Mouse (Mus musculus) T-helper 1 cell (primary cell): ENCODE measurements around the gene Tmem151b.

Experiments
- in situ Hi-C: fragments of 300-600 bp; cut with MboI, MseI; formaldehyde crosslinking; loops from one replicate; pipeline ENCODE4 v1.15.1; 2025; ENCODE audit warnings: high pct_unique_total_duplicates

The Tmem151b gene

DNA sequence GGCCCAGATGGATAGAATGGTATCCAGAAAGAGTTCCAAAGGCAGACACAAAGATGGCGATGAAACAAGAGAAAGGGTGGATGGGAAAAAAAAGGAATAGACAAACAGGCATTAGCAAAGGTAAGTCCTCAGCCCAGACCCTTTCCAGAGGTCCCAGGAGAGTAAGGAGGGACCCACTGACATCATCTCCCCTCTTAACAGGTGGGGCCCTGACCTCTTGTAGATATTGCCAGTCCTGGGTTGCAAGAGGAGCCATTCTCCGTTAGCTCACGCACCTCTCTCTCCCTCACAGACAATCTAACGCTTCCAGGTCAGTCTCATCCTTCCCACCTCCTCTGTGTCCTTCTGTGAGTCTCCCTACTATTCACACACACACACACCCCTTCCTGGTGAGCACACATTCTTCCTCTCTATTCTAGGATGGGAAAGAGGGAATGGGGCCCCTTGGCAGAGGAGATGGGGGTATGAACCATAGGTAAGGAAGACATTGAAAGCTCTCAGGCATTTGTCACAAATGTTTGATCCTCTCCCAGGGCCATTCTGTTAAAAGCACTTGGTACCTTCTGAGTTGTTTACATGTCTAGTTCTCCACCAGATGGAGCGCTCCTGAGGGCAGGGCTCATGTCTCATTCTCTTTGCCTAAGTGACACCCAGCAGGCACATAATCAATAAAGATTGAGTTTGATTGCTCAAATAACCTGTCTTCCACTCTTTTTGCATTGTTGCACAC lies 1.9 kb downstream of the Tmem151b start:
- in situ Hi-C loops: no loop called here

DNA sequence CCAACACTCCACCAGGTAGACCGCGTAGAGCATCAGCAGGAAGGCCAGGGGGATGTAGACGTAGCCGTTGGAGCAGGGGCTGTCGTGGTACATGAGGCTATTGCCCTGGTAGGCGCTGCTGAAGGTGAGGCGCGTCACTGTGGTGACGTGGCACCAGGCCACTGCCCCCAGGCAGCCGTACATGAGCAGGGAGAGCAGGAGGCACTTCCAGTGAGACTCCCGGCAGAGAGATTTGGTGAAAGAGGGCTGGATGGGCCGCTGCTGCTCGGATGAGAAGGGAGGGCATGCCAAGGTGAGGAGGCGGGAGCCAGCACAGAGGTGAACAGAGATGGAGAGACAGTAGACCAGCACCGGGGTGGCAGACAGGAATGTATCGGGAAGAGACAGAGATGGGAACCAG lies 2.5 kb downstream of the Tmem151b start:
- in situ Hi-C loops: no loop called here

DNA sequence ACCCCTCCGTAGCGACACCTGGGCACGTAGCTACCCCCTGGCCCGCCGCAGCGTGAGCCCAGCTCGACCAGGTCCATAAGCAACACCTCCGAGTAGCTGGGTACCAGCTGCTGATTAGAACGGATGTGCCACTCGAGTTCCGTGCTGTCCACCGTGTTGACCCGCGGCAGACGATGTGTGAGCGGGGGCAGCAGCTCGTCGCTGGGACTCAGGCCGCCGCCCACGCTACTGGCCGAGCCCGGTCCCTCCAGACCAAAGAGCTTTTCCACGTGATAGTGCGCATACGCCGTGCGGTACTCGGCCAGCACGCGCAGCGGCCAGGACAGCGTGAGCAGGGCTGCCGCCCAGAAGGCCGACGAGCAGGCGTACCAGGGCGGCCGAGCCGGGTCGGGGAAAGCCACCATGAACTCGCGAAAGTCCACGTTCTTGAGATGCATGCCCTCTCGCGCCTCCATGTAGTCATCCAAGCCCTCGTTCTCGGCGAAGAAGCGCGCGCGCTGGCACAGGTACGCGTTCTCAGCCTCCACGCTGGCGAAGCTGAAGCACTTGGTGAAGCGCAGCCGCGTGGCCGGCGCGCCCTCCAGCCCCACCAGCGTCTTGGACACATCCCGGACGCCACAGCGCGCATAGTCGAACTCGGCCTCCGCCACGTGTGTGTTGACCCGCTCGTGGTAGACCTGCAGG lies 4.1 kb downstream of the Tmem151b start:
- in situ Hi-C loops: no loop called here

DNA sequence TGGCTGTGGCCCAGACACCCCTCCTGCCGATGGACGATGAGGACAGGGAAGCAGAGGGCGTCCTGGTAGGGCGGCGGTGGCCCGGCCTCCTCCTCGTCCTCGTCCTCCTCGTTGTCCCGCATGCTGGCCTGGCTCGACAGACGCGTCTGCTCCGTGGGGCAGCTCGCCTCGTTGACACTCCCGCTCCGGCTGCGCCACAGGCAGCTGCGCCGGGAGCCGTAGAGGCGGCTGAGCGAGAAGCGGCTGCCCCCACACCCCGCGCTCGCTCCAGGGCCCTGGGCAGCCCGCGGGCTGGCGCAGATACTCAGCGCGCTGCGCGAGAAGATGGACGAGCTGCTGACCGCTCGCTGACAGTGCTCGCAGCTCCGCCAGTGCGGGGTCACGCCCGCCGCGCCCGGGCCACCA lies 4.6 kb downstream of the Tmem151b start:
- in situ Hi-C loops: no loop called here

DNA sequence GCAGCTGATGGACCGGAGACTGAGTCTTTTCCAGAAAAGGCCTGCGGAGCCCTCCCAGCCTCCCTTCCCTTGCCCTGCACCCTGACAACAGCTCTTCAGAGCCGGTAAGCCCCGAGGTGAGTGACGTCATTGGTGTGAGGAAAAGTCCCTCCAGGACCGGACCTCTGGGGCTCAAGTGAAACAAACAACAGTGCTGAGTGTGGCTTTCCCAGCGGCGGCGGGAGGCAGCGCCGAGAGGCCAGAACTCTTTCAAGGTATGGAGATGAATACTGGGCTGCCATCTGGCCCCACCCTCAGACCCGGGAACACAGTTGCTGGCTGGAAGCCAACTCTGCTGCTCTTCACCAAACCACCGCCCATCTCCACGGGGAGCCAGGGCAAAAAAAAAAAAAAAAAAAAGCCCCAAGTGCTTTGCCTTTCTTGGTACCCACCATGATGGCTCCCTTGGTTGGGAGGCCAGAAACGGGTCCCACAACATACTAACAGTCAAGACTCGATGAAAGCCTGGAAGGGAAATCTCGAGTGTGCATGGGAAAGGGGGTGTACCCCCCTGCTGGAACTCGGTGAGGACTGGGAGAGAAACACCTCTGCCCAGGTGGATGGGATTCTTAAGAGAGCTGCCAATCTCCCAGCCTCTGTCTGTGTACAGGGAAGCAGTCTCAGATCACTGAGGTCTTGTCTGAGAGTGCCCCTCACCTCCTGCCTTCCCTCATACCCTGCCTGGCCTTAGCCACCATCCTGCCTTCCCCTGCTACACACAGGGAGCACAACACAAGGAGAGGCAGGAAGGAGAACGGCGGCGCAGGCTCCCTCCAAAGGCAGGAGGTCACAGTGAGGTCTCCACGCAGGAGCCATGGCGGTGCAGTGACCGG lies 5.2 kb downstream of the Tmem151b start:
- in situ Hi-C loops: no loop called here

DNA sequence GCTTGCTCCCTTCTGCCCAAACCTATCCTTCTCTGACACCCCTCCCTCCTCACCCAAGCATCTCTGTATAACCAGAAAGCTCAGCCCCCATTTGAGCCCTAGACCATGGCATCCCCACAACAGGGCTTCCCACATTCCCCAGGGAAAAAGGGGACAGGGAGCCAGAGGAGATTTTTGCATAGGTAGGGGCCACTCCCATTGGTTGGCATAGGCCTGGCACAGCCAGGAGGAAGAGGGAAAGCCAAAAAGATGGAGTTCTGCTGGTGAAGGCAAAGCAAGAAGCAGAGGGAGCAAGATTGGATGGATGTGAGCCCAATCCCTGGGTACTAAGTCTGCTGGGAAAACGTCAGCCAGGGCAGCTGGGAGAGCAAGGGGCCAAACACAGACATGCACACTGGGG lies 6.4 kb downstream of the Tmem151b start:
- in situ Hi-C loops: no loop called here

DNA sequence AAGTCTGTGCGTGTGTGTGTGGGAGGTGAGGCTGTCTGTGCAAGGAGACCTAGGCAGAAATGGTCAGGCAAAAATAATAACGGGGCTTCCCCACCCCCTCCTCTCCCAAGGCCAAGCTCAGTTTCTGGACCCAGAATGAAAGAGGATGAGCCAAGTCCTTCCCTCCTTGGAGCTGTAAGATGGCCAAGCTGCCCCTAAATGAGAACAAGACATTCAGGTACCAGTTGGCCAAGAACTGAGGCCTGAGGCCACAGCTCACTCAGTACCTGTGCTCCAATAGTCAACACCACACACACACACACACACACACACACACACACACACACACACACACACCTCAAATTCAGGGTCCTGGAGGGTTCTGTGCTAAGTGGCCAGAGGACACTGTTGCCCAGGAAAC lies 6.8 kb downstream of the Tmem151b start:
- in situ Hi-C loops: no loop called here

DNA sequence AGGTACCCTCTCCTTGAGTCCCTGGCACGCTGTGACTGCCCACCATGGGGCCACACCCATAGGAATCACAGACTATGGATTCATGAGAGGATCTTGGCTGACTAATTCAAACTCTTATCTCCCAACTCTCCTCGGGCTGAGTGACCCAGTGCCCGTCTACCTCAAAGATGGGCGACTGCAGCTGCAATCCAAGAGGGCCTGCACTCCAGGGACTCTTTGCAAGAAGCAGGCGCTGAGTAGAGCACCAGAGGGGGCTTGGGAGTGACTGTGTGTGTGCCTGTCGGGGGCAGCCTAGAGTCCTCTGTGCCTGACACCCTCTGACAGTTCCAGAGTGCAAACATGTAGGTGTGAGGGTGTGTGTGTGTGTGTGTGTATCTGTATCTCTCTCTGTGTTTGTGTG lies 7.3 kb downstream of the Tmem151b start:
- in situ Hi-C loops: no loop called here

DNA sequence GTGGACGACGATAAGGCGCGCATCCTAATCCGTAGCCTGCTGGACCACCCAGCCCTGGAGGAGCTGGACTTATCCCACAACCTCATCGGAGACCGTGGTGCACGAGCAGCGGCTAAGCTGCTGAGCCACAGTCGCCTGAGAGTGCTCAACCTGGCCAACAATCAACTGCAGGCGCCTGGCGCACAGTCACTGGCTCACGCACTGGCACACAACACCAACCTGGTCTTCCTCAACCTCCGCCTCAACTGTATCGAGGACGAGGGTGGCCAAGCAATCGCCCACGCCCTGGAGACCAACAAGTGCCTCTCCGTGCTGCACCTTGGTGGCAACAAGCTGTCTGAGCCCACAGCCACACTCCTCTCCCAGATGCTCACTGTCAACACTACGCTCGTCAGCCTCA lies 9.8 kb downstream of the Tmem151b start:
- in situ Hi-C loops: no loop called here

DNA sequence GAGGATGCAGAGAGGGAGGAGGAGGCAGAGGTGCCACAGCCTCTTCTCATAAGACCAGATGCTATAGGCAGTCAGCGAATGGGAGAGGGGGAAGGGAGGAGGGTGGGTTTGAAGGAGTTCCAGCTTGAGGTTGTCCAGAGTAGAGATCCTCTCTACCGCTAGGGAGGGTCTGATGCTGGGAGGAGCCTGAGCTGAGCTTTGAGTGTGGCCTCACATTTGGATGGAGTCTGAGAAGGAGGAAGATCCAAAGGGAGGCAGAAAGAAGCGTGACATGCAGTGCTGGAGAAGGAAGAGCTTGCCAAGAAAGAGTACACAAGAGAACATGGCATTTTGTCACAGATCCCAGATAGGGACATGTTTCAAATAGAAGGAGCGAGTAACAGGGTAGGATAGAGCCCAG lies 11.1 kb downstream of the Tmem151b start:
- in situ Hi-C loops: no loop called here

DNA sequence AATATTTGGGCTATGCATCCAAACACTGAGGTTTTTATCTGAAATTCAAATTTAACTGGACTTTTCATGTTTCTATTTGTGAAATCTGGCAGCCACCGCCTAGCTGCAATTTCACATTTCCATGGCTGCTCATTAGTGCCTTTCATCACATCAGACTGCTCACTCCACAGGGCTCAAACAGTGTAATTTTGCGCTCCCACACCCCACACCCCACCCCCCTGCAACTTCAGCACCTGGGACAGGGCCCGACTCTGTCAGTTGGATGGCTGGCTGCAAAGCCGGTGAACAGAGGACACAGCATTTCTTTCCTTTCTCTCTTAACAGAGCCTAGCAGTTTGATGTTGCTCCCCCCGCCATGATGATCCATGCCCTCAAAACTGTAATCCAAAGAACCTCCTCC lies 13.2 kb downstream of the Tmem151b start:
- in situ Hi-C loops: no loop called here

DNA sequence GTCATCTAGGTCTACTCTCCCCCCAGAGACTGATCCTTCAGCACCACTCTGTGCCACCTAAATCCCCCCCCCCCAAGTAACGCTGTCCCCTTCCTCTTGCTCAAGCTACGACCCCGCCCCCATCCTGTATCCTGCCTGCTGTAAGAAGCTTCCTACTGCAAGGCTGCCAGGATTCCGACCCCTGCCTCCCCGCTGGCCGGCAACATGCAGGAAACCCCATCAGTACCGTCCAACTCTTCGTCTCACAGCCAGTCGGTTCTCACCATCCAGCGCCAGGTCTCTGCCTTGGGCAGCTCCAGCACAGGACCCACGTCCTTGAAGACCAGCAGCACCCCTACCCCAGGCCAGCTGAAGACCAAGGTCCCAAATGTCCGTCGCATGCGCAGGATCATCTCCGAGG lies 16.6 kb downstream of the Tmem151b start:
- in situ Hi-C loops: no loop called here

DNA sequence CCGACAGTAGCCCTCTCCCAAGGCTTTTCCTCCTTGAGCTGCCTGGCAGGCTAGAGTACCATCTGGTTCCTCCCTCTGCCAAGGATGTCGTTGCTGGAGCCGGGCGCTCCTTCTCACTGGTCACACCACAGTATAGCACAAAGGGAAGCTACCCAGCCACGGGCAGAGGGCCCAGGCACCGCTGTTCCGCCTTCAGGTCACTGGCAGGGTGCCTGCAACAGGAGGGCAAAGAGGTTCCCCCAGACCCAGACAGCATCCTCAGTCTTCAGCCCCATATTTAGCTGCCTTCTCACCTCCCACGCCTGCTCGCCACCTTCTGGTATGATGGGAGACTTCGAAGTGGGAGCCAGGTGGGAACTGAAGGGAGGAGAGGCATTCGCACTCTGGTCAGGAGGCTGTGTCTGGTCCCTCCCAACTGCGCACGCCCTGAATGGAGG lies 19.1 kb downstream of the Tmem151b start:
- in situ Hi-C loops: no loop called here

DNA sequence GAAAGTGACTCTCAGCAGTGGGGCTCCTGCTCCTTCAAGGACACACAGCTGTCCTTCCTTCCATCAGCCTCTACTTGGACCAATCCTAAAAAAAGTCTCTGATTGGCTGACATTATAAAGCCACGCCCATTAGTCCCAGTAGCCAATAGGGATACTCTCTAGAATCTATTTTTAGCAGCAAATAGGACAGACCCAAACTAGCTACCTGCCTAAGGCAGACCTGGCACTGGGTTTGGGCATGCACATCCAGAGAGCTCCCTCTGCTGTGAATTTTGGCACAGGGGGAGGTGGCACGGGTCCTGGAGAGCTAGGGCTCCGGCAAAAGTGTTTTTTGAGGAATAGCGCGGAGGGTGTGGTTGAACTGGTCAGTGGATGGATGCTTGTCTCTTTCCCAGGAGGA lies 22.9 kb downstream of the Tmem151b start:
- in situ Hi-C loops: no loop called here

DNA sequence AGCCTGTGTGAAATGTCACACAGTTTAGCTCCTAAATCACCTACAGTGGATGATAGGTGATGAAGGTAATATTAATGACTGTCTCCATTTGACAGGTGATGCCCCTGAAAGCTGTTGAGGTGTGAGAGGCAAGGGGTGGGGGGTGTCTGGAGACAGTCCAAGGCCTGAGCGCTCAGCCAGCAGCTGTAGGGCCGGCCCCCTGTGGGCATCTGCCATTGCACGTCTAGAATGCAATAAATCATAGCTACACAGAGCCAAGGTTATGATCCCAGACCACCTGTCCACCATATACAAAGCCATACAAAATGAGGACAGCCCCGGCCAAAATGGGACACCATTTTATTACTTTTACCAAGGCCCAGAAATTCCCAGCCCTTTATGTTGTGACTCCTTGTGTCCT lies 24.5 kb downstream of the Tmem151b start:
- in situ Hi-C loops: no loop called here

DNA sequence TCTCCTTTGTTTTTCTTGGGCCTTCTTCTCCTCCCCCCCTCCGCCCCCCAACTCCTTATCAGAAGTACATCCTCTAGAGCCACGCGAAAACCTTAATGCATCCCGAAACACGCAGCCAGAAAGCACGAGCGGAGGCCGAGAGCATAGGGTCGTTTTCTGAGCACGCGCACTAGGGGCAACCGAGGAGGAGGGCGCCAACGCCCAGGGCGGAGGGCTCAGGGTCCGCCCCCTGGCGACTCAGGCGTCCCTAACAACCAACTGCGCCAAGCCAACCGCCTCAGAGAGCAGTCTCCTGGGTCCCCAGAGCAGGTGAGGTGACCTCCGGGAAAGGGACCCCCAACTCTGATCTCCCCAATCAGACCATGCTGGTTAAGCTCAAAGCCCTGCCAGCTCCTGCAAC lies 26.2 kb downstream of the Tmem151b start, which contains the start of gene Tcte1:
Gene Tcte1 (plus strand): TSS at position 172 of the 400 bp plus-strand sequence.
- in situ Hi-C loops: no loop called here

DNA sequence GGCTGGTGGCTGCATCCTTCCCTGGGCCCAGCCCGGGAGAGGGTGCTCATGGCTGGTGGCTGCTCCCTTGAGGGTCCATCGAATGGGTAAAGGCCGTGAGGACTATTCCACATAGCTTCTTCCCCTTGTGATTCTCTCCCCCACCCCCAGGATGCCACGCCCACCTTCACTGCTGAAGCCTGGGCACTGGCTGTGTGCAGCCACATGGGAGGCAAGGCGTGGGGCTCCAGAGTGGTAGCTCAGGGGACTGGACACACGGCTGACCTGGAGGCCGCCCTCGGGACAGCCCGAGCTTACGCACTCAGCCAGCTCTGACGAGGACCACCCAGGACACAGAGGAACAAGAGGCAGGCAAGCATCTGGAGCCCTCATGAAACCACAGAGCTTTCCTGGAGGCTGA lies 29.3 kb downstream of the Tmem151b start:
- in situ Hi-C loops: no loop called here

DNA sequence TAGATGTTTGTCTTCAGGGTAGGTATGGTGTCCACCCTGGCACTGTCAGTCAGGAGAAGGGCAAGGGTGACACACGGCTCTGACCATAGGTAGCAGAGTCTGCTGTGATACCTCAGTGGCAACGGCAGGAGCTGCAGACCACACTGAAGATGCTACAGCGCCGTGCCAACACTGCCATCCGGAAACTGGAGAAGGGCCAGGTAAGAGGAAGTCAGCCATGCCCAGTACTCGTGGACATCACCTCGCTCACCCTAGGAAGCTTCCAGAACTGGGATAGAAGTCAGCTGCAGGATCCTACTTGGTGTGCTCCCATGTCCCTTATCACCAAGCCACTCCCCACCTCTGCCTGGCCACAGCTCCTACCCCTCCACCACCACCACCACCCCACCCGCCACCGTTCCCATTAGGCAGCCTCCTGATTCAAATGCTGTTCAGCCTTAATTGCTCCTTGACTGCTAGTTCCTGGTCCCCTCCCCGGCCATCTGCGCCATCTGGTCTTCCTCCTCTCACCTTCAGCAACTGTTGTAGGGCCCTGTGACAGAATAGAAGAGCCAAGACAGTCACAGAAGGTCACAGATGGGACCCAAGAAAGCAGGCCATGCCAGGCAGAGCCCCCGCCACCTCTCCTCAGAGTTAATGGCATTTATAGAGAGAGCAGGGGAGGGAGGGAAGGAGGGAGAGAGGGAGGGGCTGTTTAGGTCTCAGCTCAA lies 30.6 kb downstream of the Tmem151b start:
- in situ Hi-C loops: no loop called here

DNA sequence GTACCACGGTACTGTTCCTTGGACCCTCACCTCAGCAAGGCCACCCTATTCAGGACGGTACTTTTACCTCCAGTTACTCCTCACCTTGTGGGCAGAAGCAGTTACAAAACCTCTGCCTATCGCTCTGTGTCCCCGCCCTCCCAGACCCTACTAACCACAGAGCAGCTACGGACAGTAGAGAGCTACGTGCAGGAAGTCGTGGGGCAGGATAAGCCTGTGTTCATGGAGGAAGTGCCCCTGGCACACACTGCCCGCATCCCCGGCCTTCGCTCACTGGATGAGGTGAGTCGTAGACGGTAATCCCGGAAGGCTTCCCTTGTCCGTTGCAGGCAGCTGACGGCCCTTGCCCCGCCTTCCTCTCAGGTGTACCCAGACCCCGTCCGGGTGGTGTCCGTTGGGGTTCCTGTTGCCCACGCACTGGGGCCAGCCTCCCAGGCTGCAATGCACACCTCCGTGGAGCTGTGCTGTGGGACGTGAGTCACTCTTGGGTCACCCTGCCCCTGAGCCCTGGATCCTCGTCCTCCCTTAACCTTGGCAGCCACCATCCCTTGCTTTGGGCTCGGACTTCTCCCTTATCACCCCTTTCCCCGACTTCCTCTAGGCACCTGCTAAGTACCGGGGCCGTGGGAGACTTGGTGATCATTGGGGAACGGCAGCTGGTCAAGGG lies 31.8 kb downstream of the Tmem151b start:
- in situ Hi-C loops: no loop called here

DNA sequence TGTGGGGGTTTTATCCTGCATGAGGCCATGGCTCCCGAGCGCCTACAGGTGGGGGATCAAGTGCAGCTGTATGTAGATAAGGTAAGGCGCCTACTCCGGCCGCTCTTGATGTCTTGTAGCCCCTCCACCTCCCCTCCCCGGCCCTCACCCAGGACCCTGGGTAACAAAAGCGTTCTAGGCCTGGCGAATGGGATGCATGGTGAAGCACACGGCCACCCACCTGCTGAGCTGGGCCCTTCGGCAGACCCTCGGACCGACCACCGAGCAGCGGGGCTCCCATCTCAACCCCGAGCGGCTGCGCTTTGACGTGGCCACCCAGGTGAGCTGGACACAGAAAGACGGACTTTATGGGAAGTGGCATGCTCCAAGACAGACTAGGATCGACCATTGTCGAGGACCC lies 32.3 kb downstream of the Tmem151b start:
- in situ Hi-C loops: no loop called here

DNA sequence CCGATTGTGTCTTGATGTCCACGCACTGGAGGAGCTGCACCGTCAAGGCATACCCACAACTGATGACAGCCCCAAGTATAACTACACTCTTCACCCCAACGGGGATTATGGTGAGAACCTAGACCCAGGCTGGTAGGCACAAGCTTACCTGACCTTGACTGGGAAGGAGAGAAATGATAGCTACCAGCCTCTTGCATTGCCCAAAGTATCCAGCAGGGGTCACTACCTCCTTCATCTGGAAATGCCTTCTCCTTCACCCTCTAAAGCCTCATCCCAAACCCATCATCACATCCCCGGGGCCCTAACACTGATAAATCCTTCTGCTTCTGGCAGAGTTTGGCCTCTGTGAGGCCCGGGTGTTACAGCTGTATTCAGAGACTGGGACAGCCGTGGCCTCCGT lies 33.0 kb downstream of the Tmem151b start:
- in situ Hi-C loops: no loop called here
